Mouse (Mus musculus): ENCODE data around the gene Spata2. TPM values are rescaled to one million over a fixed set of nuclear protein-coding genes. Genes with fewer than 3 reads are reported as not detected.
A peak's percentile ranks its signal among the peaks of the same experiment; 100 is the strongest.

Spata2 gene
- total and polyA plus RNA-seq, 2 experiments from 2014 or later: 28.9 to 36.6 TPM

GRCm38 (mm10) chr2:167510485-167510884 is 17.8 kb upstream of the Spata2 start:
- no peak for TF ChIP-seq CTCF (IDR thresholded peaks at IDR 0.05; ENCODE audit: low read depth)
- Histone ChIP-seq H3K27me3 (ENCODE audit: insufficient read depth, low read length) (no peaks in the 10 kb centered on the region), H3K27ac (ENCODE audit: low read depth, low read length) (no peak overlapping the region), H3K9ac (no peak overlapping the region), H3K4me2 (ENCODE audit: low read depth) (no peak overlapping the region), H3K9me3 (ENCODE audit: low read length) (no peaks in the 10 kb centered on the region), H3K4me1 (ENCODE audit: insufficient read depth) (0 out of 2 replicates have a peak, but pooled peaks cover 11% of the 10 kb centered on the region), H3K36me3 (ENCODE audit: insufficient read depth) (peaks cover 73% of the 10 kb centered on the region), H3K4me3 (ENCODE audit: low read depth, low read length) (no peak overlapping the region)
- DNase-seq (no peak), ATAC-seq (no peak)
- 83% methylated on average over 3 of the region's 3 CpGs for WGBS

- H3K27ac ChIP-seq (ENCODE audit: low read depth, low read length): no peak overlapping the region
- DNase-seq (no peak), ATAC-seq (no peak)
- peaks cover 24% of the 10 kb centered on the region; the same call in 1 of the 2 replicates for H3K4me1 ChIP-seq (ENCODE audit: insufficient read depth)
- H3K4me3 ChIP-seq (ENCODE audit: low read depth, low read length): no peak overlapping the region
- no peak overlapping the region for H3K4me2 ChIP-seq (ENCODE audit: low read depth)
- TF ChIP-seq CTCF (IDR thresholded peaks at IDR 0.05; ENCODE audit: low read depth): no peak
- no peak overlapping the region for H3K9ac ChIP-seq
- H3K9me3 ChIP-seq (ENCODE audit: low read length): no peaks in the 10 kb centered on the region
- no peaks in the 10 kb centered on the region for H3K27me3 ChIP-seq (ENCODE audit: insufficient read depth, low read length)
- H3K36me3 ChIP-seq (ENCODE audit: insufficient read depth): peaks cover 59% of the 10 kb centered on the region
- WGBS: 95% methylated on average over 4 of the region's 4 CpGs
Measured at GRCm38 (mm10) chr2:167508569-167508968, 15.9 kb upstream of the Spata2 start.

GRCm38 (mm10) chr2:167507719-167508385 is 15.2 kb upstream of the Spata2 start:
- ATAC-seq (no peak), DNase-seq (no peak)
- H3K9ac ChIP-seq: no peak overlapping the region
- H3K4me1 ChIP-seq (ENCODE audit: insufficient read depth): peaks cover 24% of the 10 kb centered on the region; the same call in 1 of the 2 replicates
- 88% methylated on average over 3 of the region's 3 CpGs for WGBS
- H3K4me2 ChIP-seq (ENCODE audit: low read depth): no peak overlapping the region
- no peak overlapping the region for H3K27ac ChIP-seq (ENCODE audit: low read depth, low read length)
- H3K9me3 ChIP-seq (ENCODE audit: low read length): no peaks in the 10 kb centered on the region
- H3K27me3 ChIP-seq (ENCODE audit: insufficient read depth, low read length): no peaks in the 10 kb centered on the region
- TF ChIP-seq CTCF (IDR thresholded peaks at IDR 0.05; ENCODE audit: low read depth): no peak
- peaks cover 52% of the 10 kb centered on the region for H3K36me3 ChIP-seq (ENCODE audit: insufficient read depth)
- no peak overlapping the region for H3K4me3 ChIP-seq (ENCODE audit: low read depth, low read length)

- H3K4me2 ChIP-seq (ENCODE audit: low read depth): no peak overlapping the region
- no peak for DNase-seq
Measured at GRCm38 (mm10) chr2:167506546-167507260, 14.0 kb upstream of the Spata2 start.

GRCm38 (mm10) chr2:167505127-167505526 is 12.4 kb upstream of the Spata2 start:
- H3K4me3 ChIP-seq (ENCODE audit: low read depth, low read length): 0 out of 2 replicates have a peak overlapping the region, but pooled peaks have one; percentile 95

More at GRCm38 (mm10) chr2:167506546-167507260, 14.0 kb upstream of the Spata2 start:
- ATAC-seq: no peak
- H3K9ac ChIP-seq: no peak overlapping the region
- H3K4me3 ChIP-seq (ENCODE audit: low read depth, low read length): no peak overlapping the region
- peaks cover 24% of the 10 kb centered on the region; the same call in 1 of the 2 replicates for H3K4me1 ChIP-seq (ENCODE audit: insufficient read depth)
- H3K27ac ChIP-seq (ENCODE audit: low read depth, low read length): no peak overlapping the region
- no peak for TF ChIP-seq CTCF (IDR thresholded peaks at IDR 0.05; ENCODE audit: low read depth)
- no peaks in the 10 kb centered on the region for H3K27me3 ChIP-seq (ENCODE audit: insufficient read depth, low read length)
- no peaks in the 10 kb centered on the region for H3K9me3 ChIP-seq (ENCODE audit: low read length)
- peaks cover 41% of the 10 kb centered on the region for H3K36me3 ChIP-seq (ENCODE audit: insufficient read depth)
- WGBS: 95% methylated on average over 10 of the region's 10 CpGs

GRCm38 (mm10) chr2:167503896-167504349 is 11.2 kb upstream of the Spata2 start:
- WGBS: under 1% methylated on average over 32 of the region's 32 CpGs
- Histone ChIP-seq H3K27me3 (ENCODE audit: insufficient read depth, low read length) (no peaks in the 10 kb centered on the region), H3K27ac (ENCODE audit: low read depth, low read length) (peak overlapping the region; percentile 89), H3K4me2 (ENCODE audit: low read depth) (peak overlapping the region; percentile 92), H3K36me3 (ENCODE audit: insufficient read depth) (peaks cover 22% of the 10 kb centered on the region), H3K4me3 (ENCODE audit: low read depth, low read length) (peak overlapping the region; percentile 95), H3K9ac (peak overlapping the region; percentile 91), H3K4me1 (ENCODE audit: insufficient read depth) (peaks cover 24% of the 10 kb centered on the region; the same call in 1 of the 2 replicates), H3K9me3 (ENCODE audit: low read length) (no peaks in the 10 kb centered on the region)
- no peak for TF ChIP-seq CTCF (IDR thresholded peaks at IDR 0.05; ENCODE audit: low read depth)
- peak; percentile 44 for DNase-seq
- peak; percentile 28 for ATAC-seq

More at GRCm38 (mm10) chr2:167505127-167505526, 12.4 kb upstream of the Spata2 start:
- Histone ChIP-seq H3K9ac (0 out of 2 replicates have a peak overlapping the region, but pooled peaks have one; percentile 22), H3K9me3 (ENCODE audit: low read length) (no peaks in the 10 kb centered on the region), H3K27me3 (ENCODE audit: insufficient read depth, low read length) (no peaks in the 10 kb centered on the region), H3K36me3 (ENCODE audit: insufficient read depth) (peaks cover 28% of the 10 kb centered on the region), H3K4me1 (ENCODE audit: insufficient read depth) (peaks cover 24% of the 10 kb centered on the region; the same call in 1 of the 2 replicates), H3K4me2 (ENCODE audit: low read depth) (peak overlapping the region; percentile 92), H3K27ac (ENCODE audit: low read depth, low read length) (no peak overlapping the region)
- DNase-seq: no peak
- ATAC-seq: no peak
- 82% methylated on average over 3 of the region's 3 CpGs for WGBS
- TF ChIP-seq CTCF (IDR thresholded peaks at IDR 0.05; ENCODE audit: low read depth): no peak

Data from forebrain, postnatal 0 days (tissue).